Mouse (Mus musculus) adrenal gland, postnatal 25 days (tissue): ENCODE data around the gene Tasp1. TPM values are rescaled to one million over a fixed set of nuclear protein-coding genes. Genes with fewer than 3 reads are reported as not detected.
"Not testable (repeated sequence)": the region's sequence is repeated elsewhere in the genome, so short reads cannot be mapped to it uniquely, and the experiment has no call there.

ENCODE experiments used
- DNase-seq: peaks from one replicate; pipeline ENCODE4 v3.0.0; 2021; ENCODE audit warnings: mixed read lengths
- total RNA-seq: library from RNA; stranded (reverse); gene quantifications from 2 replicates; pipeline ENCODE4 v1.2.3, GENCODE M21; 2021

The Tasp1 gene
- total RNA-seq, 1 experiment from 2014 or later = 12.4 TPM

DNA sequence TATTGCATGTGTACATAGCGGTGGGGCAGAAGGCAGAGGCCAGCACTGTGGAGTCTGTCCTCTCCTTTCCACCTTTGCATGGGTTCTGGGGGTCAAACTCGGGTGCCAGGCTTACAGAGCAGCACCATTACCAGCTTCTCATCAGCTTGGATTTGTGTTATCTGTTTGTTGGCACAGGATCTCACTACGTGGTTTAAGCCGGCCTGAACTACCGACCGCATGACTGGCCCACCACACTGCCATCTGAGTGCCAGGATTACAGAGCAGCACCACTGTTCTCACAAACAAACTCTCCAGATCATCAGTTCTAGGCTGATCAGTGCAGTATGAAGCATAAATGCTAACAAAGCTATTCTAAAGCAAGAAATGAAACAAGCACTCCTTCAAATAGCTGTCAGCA lies 8.5 kb downstream of the Tasp1 start:
- DNase-seq = no peak

DNA sequence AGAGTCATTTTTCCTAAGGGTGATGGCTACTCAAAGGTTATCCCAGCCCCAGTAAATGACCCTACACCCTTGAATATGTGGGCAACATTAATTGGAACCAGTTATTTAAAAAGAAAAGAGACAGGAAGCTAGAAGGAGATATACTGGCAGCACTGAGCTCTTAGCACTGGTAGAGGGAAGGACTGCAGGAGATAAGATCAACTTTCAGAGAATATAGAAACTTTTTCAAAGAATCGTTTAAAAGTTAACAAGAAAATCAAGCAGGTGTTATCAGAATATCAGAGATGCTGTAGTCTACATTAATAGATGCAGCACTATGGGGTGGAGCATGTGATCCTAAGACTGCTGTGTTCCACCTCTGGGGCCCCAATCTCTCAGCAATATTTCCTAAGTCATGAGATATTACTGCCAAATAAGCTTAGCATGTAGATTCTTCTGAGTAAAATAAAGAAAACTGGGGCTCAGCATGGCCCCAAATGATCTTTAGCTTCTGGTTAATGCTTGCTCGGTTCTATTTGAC lies 14.9 kb downstream of the Tasp1 start:
- no peak for DNase-seq

DNA sequence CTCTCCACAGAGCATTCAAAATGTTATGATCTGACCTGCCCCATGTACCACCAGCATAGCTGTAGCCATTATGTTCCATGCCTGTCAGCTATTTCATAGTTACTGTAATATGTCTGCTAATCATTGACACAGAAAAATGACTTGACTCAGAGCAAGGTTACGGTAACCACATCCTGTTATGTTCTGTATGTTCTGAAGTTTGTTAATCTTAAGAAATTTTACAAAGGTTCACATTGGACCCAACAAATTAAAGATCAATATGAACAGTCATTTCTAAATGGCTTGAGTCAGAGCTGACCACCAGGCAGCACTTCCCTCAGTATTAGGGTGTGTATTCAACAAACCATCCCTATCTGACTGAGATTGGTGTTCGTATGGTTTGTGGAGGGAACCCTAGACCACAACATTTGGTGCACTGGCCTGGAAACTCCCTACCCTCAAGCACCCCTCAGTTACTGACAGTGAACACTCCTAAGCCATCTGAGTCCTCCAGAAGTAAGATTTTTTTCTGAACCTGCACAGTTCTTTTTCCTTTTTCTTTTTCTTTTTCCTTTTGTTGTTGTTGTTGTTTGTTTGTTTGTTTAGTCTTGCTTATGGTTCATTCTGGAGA lies 24.0 kb downstream of the Tasp1 start:
- DNase-seq = no peak

DNA sequence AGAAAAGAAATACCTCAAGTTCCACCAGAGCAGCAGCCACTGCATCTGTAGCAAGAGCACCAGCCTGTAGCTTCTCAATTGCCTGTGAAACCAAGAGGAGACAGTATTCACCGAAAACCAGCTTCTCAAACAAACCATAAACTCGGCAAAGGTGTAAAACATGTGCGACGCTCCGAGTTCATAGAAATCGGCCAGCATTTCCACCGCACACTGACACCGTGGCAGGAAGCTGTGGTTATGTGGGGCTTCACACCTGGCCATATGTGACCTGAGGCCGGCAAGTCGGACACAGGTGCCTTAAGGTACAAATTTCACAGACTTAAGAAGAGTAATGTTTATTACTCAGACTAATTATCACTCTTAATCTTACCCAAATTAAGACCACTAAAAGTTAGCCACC lies 24.5 kb downstream of the Tasp1 start:
- DNase-seq = no peak

DNA sequence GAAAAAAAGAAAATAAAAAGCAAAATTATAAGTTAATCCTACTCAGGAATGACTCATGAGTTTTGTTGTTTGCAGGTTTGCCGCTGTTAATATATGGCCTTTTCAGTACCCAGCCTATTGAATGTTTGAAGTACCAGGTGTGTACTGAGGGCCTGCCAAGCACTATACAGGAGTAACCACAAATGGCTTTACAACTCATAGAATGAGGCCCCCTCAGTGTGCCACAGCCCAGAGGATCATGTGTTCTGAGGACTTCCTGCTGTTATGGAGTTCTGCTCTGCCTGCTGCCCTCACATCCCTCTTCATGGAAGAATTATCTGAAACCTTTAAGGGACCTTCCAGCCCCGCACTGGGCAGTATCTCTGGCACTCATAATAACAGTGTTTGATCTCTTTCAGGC lies 29.1 kb downstream of the Tasp1 start:
- DNase-seq = no peak

DNA sequence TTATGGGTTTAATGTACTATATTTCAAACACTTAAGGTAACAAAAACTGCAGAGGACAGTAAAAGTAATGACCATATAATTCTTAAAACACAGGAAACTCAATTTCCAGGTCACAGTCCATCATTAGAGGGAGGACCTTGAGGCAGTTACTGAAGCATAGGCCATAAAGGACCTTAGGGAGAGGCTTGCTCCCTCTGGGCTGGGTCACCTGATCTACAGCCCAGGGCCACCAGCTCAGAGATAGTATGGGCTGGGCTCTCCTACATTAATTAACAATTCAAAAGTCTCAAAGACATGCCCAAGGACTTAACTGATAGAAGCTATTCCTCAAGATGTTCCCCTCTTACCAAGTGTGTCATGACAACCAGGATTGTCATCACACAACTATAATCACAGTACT lies 29.8 kb downstream of the Tasp1 start:
- no peak for DNase-seq

DNA sequence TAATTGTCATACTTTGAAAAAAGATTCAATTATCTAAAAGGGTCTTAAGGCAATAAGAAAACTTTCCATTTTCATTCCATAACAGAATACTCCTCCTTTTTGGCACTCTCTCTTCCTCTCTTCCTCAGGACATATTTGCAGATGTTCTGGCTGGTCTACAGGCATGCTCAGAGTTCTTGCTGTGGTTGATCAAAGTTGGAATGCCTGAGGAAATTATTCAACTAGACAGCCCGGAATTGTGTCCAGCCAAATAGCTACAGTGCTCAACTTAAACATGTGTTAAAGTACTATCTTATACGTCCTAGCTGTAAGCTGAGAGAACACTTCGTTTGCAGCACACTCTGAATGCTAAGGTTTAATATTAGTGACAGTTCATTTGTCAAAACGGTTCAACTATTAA lies 41.7 kb downstream of the Tasp1 start:
- DNase-seq = no peak

DNA sequence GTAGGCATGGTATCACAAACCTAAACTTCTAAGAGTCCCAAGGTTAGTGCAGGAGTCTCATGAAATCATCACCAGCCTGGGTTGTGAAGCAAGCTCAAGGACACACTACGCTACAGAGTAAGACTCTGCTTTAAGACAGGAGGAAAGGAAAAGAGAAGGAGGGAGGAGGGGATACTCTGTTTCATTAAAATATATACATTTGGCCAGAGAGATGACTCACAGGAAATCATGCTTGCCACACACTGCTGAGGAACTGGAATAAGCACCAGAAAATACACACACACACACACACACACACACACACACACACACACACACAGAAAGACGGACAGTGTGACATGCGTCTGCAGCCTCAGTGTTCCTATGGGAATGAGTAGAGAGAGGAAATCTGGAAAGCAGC lies 59.2 kb downstream of the Tasp1 start:
- no peak for DNase-seq

DNA sequence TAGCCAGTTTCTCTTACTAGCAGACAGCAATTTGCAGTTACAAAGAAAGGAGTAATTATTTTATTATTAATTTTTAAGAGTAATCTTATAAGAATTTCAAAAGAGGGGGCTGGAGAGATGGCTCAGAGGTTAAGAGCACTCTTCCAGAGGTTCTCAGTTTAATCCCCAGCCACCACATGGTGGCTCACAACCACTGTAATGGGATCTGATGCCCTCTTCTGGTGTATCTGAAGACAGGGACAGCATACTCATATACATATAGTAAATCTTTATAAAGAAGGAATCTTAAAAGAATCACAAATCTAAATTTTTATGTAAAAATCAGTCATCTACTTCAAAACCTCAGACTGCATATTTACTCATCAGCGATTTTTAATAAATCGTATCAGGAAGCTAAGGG lies 68.4 kb downstream of the Tasp1 start:
- no peak for DNase-seq

DNA sequence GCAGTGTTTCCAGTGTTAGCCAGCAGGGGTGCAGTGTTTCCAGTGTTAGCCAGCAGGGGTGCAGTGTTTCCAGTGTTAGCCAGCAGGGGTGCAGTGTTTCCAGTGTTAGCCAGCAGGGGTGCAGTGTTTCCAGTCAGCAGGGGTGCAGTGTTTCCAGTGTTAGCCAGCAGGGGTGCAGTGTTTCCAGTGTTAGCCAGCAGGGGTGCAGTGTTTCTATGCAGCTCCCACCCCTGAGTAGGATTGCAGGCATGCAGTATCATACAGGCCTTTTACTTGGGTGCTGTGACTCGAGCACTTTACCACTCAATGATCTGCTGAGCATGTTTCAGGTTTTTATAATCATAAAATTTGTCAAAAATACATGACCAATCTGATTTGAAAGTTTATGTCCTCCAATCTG lies 76.7 kb downstream of the Tasp1 start:
- not testable (repeated sequence) for DNase-seq

DNA sequence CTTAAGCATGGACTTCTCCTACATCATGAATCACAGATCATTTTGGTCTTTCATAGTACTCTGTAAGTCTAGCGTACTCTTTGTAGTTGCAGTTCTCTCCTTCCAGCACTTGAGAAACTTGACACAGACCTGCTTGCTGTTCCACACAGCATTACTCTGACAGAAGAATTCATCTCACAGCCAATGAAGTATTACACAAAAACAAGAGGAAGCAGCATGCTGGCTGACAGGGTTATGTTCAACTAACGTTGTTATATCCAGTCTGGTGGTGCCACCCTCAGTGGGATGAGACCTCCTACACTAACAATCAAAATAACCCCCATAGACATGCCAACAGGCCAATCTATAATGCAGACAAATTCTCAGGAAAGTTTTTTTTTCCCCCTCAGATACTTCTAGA lies 99.2 kb downstream of the Tasp1 start:
- DNase-seq = no peak

DNA sequence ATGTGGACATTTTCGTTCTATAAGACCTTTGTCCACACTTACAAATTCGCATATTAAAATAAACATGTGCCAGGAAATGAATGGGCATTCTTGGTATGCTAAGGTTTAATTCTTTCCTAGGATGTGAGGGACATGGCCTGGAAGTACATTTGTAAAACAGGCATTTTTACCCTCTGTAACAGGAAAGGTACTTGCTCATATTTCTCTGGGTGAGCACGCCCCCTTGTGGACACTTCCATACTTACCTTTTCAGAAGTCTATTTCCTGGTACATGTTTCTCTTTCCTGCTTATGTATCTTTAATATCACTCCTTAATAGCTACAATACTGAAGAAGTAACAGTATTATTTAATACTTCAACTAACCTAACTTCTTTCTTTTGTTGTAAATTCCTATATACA lies 100.3 kb downstream of the Tasp1 start:
- peak; percentile 64 for DNase-seq

DNA sequence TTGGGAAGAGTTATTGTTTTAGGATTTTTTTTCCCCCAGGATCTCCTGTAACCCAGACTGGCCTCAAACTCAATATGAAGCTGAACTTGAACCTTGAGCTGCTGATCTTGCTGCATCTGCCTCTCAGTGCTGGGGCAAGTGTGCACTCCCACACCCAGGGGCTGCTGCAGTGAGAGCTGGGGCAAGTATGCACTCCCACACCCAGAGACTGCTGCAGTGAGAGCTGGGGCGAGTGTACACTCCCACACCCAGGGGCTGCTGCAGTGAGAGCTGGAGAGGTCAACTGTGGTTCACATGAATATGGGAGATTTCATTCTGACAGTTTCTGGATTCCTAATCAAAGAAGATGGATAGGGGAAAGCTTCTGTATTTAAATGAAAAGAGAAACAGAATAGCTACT lies 117.8 kb downstream of the Tasp1 start:
- no peak for DNase-seq

DNA sequence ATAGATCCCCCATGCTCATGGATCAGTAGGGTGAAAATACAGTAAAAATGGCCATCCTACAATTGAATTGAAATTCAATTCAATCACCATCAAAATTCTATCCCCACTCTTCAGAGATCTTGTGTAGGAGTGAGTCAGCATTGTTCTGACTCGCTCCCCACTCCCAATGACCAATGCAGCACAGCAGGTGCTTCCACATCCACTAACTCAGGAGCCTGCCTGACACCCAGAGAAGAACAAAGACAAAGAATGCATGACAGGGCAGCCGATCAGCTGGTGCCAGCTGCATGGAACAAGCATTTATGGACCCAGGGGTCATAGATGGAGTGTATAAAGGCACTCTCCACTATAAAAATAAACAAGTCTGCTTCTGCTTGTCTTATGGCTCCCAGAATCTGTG lies 129.0 kb downstream of the Tasp1 start:
- DNase-seq = no peak

DNA sequence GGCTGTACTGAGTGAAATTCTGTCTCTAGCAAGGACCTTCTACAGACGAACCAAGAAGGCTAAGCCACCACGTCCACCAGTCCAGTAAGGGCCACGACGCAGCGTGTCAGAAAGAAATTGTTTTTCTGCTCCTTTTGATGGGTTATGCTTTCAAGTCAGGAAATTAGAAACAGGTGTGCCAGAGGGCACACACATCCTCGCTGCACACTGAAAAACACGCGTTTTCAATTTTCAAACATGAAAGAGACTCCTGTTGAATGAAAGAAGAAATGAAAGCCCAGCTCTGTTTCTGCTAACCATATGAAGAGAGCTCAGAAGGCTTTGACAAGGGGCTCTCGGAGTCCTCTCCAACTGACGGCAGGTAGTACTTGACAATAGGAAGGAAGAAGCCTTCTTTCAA lies 132.0 kb downstream of the Tasp1 start:
- DNase-seq = no peak

DNA sequence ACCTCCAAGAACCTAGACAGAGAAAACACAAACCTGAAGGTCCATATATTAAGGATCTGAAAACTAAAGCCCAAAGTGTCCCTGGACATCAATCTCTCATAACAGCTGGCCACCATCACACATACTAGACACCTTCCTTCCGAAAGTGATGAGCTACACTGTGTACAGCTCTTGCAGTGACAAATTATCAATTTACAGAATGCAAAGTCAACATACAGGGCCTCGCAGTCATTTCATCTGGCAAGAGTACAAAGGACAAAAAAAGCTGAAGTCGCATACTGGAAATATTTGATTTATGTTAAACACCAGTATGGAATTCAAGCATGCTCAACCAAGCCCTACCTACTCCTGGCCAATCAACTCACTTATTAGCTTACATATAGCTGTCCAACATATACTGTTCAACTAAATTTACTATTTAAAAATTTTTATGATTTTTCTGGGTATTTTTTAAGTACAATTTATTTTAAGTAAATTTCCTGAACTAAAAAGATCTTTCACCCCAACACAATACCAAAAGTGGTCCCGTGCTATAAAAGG lies 132.5 kb downstream of the Tasp1 start:
- DNase-seq = no peak

DNA sequence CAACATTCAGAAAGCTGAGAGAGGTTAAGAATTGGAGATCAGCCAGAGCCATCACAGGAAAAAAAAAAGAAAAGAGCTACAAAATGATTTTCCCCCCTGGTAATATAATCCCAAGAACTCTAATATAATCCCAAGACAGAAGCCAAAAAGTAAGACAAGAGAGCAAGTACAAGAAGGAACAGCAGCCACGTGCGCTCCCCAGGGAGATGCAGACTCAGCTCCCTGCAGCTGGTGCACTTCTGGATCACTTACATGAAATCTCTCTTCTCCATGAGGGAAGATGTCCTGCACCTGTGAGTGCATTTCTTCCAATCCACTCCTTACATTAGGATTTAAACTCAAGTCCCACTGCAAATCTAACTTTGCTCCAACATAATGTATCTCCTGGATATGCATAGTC lies 134.4 kb downstream of the Tasp1 start:
- no peak for DNase-seq

DNA sequence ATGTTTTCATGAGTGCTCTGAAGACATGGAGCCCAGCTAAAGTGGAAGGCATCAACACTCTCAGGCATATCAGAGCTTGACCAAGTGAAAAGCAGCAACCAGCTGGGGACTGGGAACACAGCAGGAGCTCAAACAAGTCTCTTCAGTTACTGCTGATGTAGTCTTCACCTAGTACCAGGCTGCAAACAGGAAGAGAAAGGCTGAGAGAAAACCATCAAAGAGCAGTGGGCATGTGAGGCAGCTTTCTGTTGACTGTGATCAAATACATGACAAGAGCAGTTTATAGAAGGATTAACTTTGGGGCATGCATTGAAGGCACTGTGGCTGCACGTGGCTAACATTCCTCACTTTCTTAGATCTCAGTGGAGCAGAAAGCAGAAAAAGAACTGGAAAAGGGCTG lies 141.7 kb downstream of the Tasp1 start:
- no peak for DNase-seq

DNA sequence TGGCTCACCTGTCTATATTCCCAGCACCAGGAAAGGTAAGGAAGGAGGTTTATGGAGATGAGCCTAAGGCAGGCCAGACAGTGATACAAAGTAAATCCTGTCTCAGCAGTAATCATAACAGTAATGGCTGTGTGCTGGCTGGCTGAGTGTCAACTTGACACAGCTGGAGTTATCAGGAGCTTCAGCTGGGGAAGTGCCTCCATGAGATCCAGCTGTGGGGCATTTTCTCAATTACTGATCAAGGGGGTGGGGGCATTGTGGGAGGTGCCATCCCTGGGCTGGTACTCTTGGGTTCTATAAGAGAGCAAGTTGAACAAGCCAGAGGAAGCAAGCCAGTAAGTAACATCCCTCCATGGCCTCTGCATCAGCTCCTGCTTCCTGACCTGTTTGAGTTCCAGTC lies 145.2 kb downstream of the Tasp1 start:
- not testable (repeated sequence) for DNase-seq

DNA sequence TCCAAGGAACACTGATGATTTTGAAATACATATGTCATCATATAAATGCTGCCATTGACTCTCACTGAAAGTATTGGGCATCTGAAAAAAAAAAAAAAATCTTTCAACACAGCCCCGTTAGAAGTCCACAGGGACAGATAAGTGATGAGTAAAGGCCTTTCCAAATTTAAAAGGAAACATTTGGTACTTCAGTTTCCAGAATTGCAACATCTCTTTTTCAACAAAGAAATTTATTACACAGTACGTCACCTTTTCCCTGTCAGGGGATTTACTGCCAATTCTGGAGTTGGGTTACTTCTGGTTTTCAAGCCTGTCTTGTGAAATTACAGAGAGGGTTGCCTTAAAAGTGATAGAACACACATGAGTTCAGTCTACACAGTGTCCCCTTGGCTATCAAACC lies 146.8 kb downstream of the Tasp1 start:
- DNase-seq = no peak

DNA sequence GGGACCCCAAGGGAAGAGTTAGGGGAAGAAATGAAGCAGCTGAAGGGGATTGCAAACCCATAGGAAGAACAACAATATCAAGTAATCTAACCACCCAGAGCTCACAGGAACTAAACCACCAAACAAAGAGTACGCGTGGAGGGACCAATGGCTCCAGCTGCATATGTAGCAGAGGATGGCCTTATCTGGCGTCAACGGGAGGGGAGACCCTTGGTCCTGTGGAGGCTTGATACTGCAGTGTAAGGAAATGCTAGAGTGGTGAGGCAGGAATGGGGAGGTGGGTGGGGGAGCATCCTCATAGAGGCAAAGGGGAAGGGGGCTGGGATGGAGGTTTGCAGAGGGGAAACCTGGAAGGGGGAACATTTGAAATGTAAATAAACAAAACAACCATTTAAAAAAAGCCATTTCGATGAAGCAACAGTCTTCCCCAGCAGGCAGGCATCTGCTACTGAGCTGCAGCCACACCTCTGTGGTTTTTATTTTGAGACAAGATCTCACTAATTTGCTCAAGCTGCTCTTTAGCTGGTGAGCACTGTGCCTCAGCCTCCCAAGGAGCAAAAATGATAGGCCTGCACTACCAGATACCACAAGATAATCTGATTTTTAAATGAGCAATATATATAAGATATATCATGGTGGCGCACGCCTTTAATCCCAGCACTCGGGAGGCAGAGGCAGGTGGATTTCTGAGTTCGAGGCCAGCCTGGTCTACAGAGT lies 160.0 kb downstream of the Tasp1 start:
- DNase-seq = no peak

DNA sequence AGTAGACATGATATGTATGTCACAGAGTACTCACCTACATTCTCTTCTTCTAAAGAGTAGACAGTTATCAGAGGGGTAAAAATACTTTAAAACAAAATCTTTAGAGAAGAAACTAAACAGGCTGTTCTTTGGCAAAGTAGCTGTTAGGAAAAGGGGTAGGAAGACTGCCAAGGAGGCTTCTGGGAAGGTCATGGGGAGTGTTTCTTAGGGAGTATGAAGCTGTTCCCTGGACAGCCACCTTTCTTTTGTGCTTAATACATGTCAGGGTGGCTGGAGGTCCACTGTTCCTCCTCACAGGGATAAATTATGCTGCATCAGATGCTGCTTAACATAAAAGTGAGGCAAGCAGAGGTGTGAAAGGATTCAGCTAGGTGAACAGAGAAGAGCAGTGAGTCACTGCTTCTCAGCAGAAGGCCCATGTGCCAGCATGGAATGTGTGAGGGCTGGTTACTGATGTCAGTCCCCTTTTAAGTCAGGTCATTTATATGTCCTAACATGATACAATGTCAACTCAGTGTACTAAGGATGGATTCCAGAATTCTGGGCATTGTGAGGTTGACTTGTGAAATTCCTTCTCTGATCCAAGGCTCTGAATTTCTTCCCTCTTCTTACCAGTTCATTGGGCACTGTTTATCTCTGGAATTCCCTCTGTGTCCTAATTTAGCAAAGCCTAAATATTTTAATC lies 175.1 kb downstream of the Tasp1 start:
- no peak for DNase-seq

DNA sequence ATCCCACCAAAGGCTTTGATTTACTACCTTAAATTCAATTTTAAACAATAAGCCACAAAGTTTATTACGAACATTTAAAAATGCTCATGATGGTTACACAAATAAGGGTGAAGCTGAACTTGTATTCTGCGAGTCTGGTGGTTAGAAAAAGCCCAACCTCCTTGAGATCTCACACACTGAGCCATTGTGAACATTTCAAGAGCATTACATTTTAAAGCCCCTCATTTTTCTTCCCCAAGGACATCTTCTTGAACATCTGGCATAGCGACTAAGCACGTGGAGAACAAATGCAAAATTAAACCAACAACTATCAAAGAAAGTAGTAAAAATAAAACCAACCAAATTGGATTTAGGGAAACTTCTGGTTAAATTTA lies 182.4 kb downstream of the Tasp1 start:
- DNase-seq = no peak
